Mouse (Mus musculus) lung, adult 18-20 months (tissue): ENCODE measurements around the gene Mrpl46.
A peak's percentile ranks its signal among the peaks of the same experiment; 100 is the strongest.

Experiments
- DNase-seq, 2 experiments: peaks; one replicate each; pipeline ENCODE4 v3.0.0; 2022; ENCODE audit warnings: mixed read lengths in 2 of 2

The Mrpl46 gene

GRCm38 (mm10) chr7:78782639-78783581 lies at the start of gene Mrpl46, which contains the start of gene Mrps11:
TSS of gene Mrpl46 (minus strand) at chr7:78783531.
TSS of gene Mrps11 (plus strand) at chr7:78783119.
- DNase-seq: peak; percentile 84 to 86

GRCm38 (mm10) chr7:78827749-78828362 lies 44.5 kb upstream of the Mrpl46 start:
- DNase-seq: no peak

- peak in 1 of 2 experiments; percentile 14 for DNase-seq
These were observed 43.5 kb upstream of the Mrpl46 start for GRCm38 (mm10) chr7:78826682-78827385.

- no peak for DNase-seq
These were observed 35.0 kb upstream of the Mrpl46 start for GRCm38 (mm10) chr7:78818336-78818735.

GRCm38 (mm10) chr7:78814766-78815165 lies 31.4 kb upstream of the Mrpl46 start:
- no peak for DNase-seq

GRCm38 (mm10) chr7:78813791-78814190 lies 30.5 kb upstream of the Mrpl46 start:
- no peak for DNase-seq

- no peak for DNase-seq
These were observed 23.9 kb upstream of the Mrpl46 start for GRCm38 (mm10) chr7:78807192-78807591.

GRCm38 (mm10) chr7:78803841-78804240 lies 20.5 kb upstream of the Mrpl46 start:
- peak in 1 of 2 experiments; percentile 19 for DNase-seq

GRCm38 (mm10) chr7:78799730-78800496 lies 16.6 kb upstream of the Mrpl46 start:
- DNase-seq: no peak

- no peak for DNase-seq
These were observed 14.6 kb upstream of the Mrpl46 start for GRCm38 (mm10) chr7:78797843-78798455.

- no peak for DNase-seq
These were observed 13.3 kb upstream of the Mrpl46 start for GRCm38 (mm10) chr7:78796624-78797023.

- no peak for DNase-seq
These were observed 11.3 kb upstream of the Mrpl46 start for GRCm38 (mm10) chr7:78794571-78795092.

GRCm38 (mm10) chr7:78793895-78794570 lies 10.7 kb upstream of the Mrpl46 start:
- no peak for DNase-seq

GRCm38 (mm10) chr7:78791359-78792222 lies 8.3 kb upstream of the Mrpl46 start:
- peak; percentile 13 to 35 for DNase-seq

GRCm38 (mm10) chr7:78787793-78788380 lies 4.6 kb upstream of the Mrpl46 start:
- DNase-seq: no peak

GRCm38 (mm10) chr7:78785906-78786305 lies 2.6 kb upstream of the Mrpl46 start:
- DNase-seq: no peak

- DNase-seq: peak in 1 of 2 experiments; percentile 17
These were observed 4.6 kb downstream of the Mrpl46 start for GRCm38 (mm10) chr7:78778741-78779140.

- DNase-seq: no peak
These were observed 12.4 kb downstream of the Mrpl46 start for GRCm38 (mm10) chr7:78770936-78771335.

GRCm38 (mm10) chr7:78769075-78769652 lies 14.2 kb downstream of the Mrpl46 start:
- peak in 1 of 2 experiments; percentile 8 for DNase-seq
